Mouse (Mus musculus): Measurements from ENCODE around the gene Dhdh. TPM values are rescaled to one million over a fixed set of nuclear protein-coding genes. Genes with fewer than 3 reads are reported as not detected.
"Not testable (repeated sequence)": the region's sequence is repeated elsewhere in the genome, so short reads cannot be mapped to it uniquely, and the experiment has no call there.

Dhdh gene
- total and polyA plus RNA-seq, 2 experiments = 37.7 to 73.7 TPM

DNA sequence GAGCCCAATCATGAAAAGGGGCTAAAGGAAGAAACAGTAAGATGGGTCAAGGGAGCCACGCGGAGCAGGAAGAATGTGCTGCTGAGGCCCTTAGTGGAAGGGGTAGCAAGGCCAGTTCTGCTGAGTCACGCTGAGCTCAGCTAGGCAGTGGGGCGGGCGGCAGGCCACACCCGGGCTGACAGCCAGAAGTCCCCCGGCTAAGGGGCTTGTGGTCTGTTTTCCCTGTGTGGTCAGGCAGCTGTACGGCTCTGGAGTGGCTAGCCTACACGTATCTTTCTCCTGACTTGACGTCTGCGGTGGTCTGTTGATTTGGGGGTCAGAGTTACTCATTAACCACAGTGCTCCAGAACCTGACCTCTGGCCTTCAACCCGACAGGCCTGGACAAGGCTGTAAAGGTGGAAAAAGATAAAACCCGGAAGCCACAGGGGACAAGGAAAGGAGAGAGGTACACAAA lies 27.7 kb downstream of the Dhdh start:
- Histone ChIP-seq H3K4me1 (ENCODE audit: control insufficient read depth, insufficient read depth, low read length) (peaks cover 24% of the 10 kb centered on the region), H3K36me3 (ENCODE audit: control insufficient read depth, insufficient read depth, low read length) (peaks cover 18% of the 10 kb centered on the region), H3K27ac (replicated peaks; ENCODE audit: insufficient read depth, low read depth, low read length) (peak overlapping the region; percentile 99), H3K79me2 (ENCODE audit: control insufficient read depth, insufficient read depth, low read length) (peaks cover 16% of the 10 kb centered on the region), H3K27me3 (ENCODE audit: control insufficient read depth, insufficient read depth, low read length) (no peaks in the 10 kb centered on the region), H3K4me3 (ENCODE audit: insufficient read depth, low read depth, low read length) (peak overlapping the region; percentile 72), H3K9ac (ENCODE audit: low read depth, low read length) (peak overlapping the region; percentile 76)
- WGBS = 5% methylated on average over 13 of the region's 13 CpGs
- peak; percentile 92 for DNase-seq (ENCODE audit: extremely low read depth, low read depth, low spot score)
- TF ChIP-seq CTCF (IDR thresholded peaks at IDR 0.05; ENCODE audit: low read depth, low read length) = no peak
- TF ChIP-seq POLR2A (IDR thresholded peaks at IDR 0.05; ENCODE audit: extremely low read depth, insufficient read depth, low read length) = 0 out of 2 replicates have a peak, but pooled peaks have one; percentile 18

DNA sequence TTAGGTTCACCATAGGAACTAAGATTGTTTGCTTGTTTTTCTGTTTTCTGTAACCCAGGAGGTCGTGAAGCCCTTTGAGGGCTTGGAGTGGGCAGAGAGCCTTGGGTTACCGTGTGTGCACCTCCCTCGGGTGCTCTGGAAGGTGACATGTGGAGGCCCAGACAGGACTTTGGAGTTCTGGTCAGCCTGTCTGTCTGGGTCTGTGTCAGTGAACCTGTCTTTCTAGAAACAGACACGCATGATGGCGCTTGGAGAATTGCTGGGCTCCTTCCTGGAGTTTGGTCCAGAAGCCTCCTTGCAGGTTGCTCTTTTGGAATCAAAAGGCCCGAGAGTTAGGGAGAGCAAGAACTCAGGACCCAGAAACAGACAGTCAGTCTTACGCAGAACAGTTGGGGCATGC lies 28.2 kb downstream of the Dhdh start:
- TF ChIP-seq POLR2A (IDR thresholded peaks at IDR 0.05; ENCODE audit: extremely low read depth, insufficient read depth, low read length) = 0 out of 2 replicates have a peak, but pooled peaks have one; percentile 35
- no peak for TF ChIP-seq CTCF (IDR thresholded peaks at IDR 0.05; ENCODE audit: low read depth, low read length)
- peaks cover 18% of the 10 kb centered on the region for H3K36me3 ChIP-seq (ENCODE audit: control insufficient read depth, insufficient read depth, low read length)
- peak overlapping the region; percentile 99 for H3K27ac ChIP-seq (replicated peaks; ENCODE audit: insufficient read depth, low read depth, low read length)
- DNase-seq (ENCODE audit: extremely low read depth, low read depth, low spot score) = peak; percentile 85
- H3K4me1 ChIP-seq (ENCODE audit: control insufficient read depth, insufficient read depth, low read length) = peaks cover 18% of the 10 kb centered on the region
- H3K27me3 ChIP-seq (ENCODE audit: control insufficient read depth, insufficient read depth, low read length) = no peaks in the 10 kb centered on the region
- peaks cover 11% of the 10 kb centered on the region for H3K79me2 ChIP-seq (ENCODE audit: control insufficient read depth, insufficient read depth, low read length)
- 13% methylated on average over 7 of the region's 7 CpGs for whole genome bisulfite sequencing
- H3K9ac ChIP-seq (ENCODE audit: low read depth, low read length) = peak overlapping the region; percentile 76
- peak overlapping the region; percentile 72 for H3K4me3 ChIP-seq (ENCODE audit: insufficient read depth, low read depth, low read length)

GRCm38 (mm10) chr7:45459564-45460140 lies 29.0 kb downstream of the Dhdh start, which contains the start of gene Ftl1:
Gene Ftl1 (minus strand): TSS chr7:45459884.
- Histone ChIP-seq H3K4me1 (ENCODE audit: control insufficient read depth, insufficient read depth, low read length) (peaks cover 16% of the 10 kb centered on the region), H3K9ac (ENCODE audit: low read depth, low read length) (peak within 1 kb of the TSS; percentile 85), H3K4me3 (ENCODE audit: insufficient read depth, low read depth, low read length) (peak within 1 kb of the TSS; percentile 72), H3K27ac (replicated peaks; ENCODE audit: insufficient read depth, low read depth, low read length) (peak within 1 kb of the TSS; percentile 99), H3K36me3 (ENCODE audit: control insufficient read depth, insufficient read depth, low read length) (peaks cover 16% of the 10 kb centered on the region)
- peak; percentile 95 for TF ChIP-seq POLR2A (IDR thresholded peaks at IDR 0.05; ENCODE audit: extremely low read depth, insufficient read depth, low read length)
- DNase-seq (ENCODE audit: extremely low read depth, low read depth, low spot score) = peak; percentile 92
- WGBS = under 1% methylated on average over 37 of the region's 37 CpGs
- H3K27me3 ChIP-seq (ENCODE audit: control insufficient read depth, insufficient read depth, low read length); H3K79me2 ChIP-seq (ENCODE audit: control insufficient read depth, insufficient read depth, low read length): not testable (repeated sequence)

DNA sequence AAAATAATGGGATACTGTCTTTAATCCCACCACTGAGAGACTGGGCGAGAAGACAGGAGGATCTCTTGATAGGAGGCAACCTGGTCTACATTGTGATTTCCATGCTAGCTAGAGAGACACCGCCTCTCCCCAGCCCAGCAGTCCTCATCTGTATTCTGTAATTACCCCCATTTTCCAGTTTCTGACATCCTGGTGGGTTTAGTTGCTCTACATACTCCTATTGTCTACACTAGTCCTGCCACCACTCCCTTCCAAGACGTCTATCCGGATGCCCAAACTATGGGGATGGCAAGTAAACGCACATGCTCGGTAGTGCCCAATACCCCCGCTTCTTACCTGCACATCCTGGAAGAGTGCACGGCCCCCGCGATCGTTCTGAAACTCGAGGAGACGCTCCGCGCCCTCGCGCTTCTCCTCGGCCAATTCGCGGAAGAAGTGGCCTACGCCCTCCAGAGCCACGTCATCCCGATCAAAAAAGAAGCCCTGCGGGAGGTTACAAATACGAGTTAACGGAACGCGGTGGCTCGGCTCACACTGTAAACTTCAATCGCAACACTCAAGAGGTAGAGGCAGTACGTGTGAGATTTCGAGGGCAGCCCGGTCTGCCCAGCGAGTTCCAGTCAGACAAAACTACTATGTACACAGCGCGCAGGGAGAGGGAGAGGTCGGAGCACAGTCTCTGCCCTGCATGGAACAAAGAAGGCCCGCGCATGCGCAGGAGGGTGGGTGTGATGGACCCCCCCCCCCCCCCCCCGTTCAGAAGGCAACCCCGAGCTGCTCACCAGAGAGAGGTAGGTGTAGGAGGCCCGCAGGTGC lies 29.6 kb downstream of the Dhdh start:
- DNase-seq (ENCODE audit: extremely low read depth, low read depth, low spot score) = peak; percentile 38
- Histone ChIP-seq H3K79me2 (ENCODE audit: control insufficient read depth, insufficient read depth, low read length) (peaks cover 7% of the 10 kb centered on the region), H3K27ac (replicated peaks; ENCODE audit: insufficient read depth, low read depth, low read length) (peak overlapping the region; percentile 84), H3K4me1 (ENCODE audit: control insufficient read depth, insufficient read depth, low read length) (peaks cover 14% of the 10 kb centered on the region), H3K36me3 (ENCODE audit: control insufficient read depth, insufficient read depth, low read length) (peaks cover 15% of the 10 kb centered on the region), H3K4me3 (ENCODE audit: insufficient read depth, low read depth, low read length) (peak overlapping the region; percentile 62), H3K9ac (ENCODE audit: low read depth, low read length) (peak overlapping the region; percentile 85), H3K27me3 (ENCODE audit: control insufficient read depth, insufficient read depth, low read length) (no peaks in the 10 kb centered on the region)
- TF ChIP-seq POLR2A (IDR thresholded peaks at IDR 0.05; ENCODE audit: extremely low read depth, insufficient read depth, low read length) (peak; percentile 55; the same call in 1 of the 2 replicates), CTCF (IDR thresholded peaks at IDR 0.05; ENCODE audit: low read depth, low read length) (no peak)
- WGBS = 1% methylated on average over 43 of the region's 43 CpGs

DNA sequence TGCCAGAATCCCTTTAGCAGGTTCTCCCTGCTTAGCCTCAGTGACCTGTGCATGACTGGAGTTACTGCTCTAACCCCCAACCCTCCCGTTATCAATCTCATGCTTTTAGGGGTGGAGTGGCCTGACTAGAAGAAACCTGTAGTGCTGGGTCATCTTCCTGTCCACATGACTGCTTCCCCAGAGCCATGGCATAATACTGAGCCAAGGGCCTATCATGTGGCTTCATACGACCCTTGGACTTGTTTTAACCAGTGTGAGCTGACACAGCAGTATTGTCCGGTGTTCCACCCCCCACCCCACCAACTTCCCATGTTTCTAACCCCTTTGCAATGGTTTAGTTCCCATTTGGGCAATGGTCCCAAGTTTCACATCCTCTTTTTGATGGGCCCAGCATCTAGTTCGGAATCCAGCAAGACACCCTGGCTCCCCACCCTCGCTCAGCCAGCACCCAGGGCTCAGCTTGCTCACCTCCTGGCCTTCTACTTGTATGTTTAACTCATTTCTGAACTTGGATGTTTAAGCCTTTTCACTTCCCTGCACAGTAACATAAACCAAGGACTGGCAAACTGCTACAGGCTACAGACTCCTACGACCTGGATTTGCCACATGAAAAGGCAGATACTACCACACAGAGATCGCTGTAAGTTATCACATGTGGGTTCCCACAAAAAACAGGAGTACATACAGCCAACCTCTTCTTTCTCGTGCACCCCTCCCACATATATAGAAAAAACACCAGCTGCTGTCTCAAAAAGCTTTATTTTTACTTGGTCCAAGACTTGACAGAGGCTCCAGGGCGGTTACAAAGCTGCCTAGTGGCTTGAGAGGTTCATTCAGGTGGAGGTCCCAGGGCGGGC lies 31.2 kb downstream of the Dhdh start:
- no peaks in the 10 kb centered on the region for H3K27me3 ChIP-seq (ENCODE audit: control insufficient read depth, insufficient read depth, low read length)
- 11% methylated on average over 10 of the region's 10 CpGs for WGBS
- peaks cover 14% of the 10 kb centered on the region; the same call in 1 of the 2 replicates for H3K4me1 ChIP-seq (ENCODE audit: control insufficient read depth, insufficient read depth, low read length)
- peak overlapping the region; percentile 62 for H3K4me3 ChIP-seq (ENCODE audit: insufficient read depth, low read depth, low read length)
- peak overlapping the region; percentile 85 for H3K9ac ChIP-seq (ENCODE audit: low read depth, low read length)
- peak; percentile 28; the same call in 1 of the 2 replicates for TF ChIP-seq CTCF (IDR thresholded peaks at IDR 0.05; ENCODE audit: low read depth, low read length)
- peak; percentile 41 for TF ChIP-seq POLR2A (IDR thresholded peaks at IDR 0.05; ENCODE audit: extremely low read depth, insufficient read depth, low read length)
- H3K79me2 ChIP-seq (ENCODE audit: control insufficient read depth, insufficient read depth, low read length) = peaks cover 7% of the 10 kb centered on the region
- peaks cover 13% of the 10 kb centered on the region for H3K36me3 ChIP-seq (ENCODE audit: control insufficient read depth, insufficient read depth, low read length)
- peak; percentile 97 for DNase-seq (ENCODE audit: extremely low read depth, low read depth, low spot score)
- H3K27ac ChIP-seq (replicated peaks; ENCODE audit: insufficient read depth, low read depth, low read length) = peak overlapping the region; percentile 84

Measured in liver, adult 2 months (tissue).